Mouse (Mus musculus) hindbrain, embryonic 10.5 days (tissue): ENCODE data around the gene Gm9507. TPM values are rescaled to one million over a fixed set of nuclear protein-coding genes. Genes with fewer than 3 reads are reported as not detected.

Source experiments
- polyA plus RNA-seq: library from polyadenylated mRNA; unstranded; fragments of >200 nt; fragmentation: Nextera tagmentation; extraction: Ambion mirVana; gene quantifications from 2 replicates; pipeline ENCODE4 v1.2.1, GENCODE M21; 2016

Gene Gm9507
- polyA plus RNA-seq, 1 experiment from 2014 or later: not detected

Other genes starting within 250 kb of the Gm9507 start
- gene Pttg1ip, start 230.1 kb downstream of the Gm9507 start, polyA plus RNA-seq: 66.6 and 67.2 TPM in 2 replicates
- 336 and 389 TPM in 2 replicates for gene Sumo3, start 205.7 kb downstream of the Gm9507 start, polyA plus RNA-seq
- 4.4 TPM in 1 of 2 replicates, not detected in the other for gene Gm49325, start 205.6 kb downstream of the Gm9507 start, polyA plus RNA-seq
- gene Ube2g2, start 189.6 kb downstream of the Gm9507 start, polyA plus RNA-seq: 100 and 103 TPM in 2 replicates
- 0.93 and 1.0 TPM in 2 replicates for gene Tspear, start 125.3 kb downstream of the Gm9507 start, polyA plus RNA-seq
- gene Gm19402, start 121.1 kb downstream of the Gm9507 start, polyA plus RNA-seq: not detected in 2 replicates
- gene Gm9508, start 114.6 kb downstream of the Gm9507 start, polyA plus RNA-seq: not detected in 2 replicates
- gene Gm10272, start 105.2 kb downstream of the Gm9507 start, polyA plus RNA-seq: not detected in 2 replicates
- not detected in 2 replicates for gene Gm10024, start 100.4 kb downstream of the Gm9507 start, polyA plus RNA-seq
- not detected in 2 replicates for gene Gm10142, start 96.0 kb downstream of the Gm9507 start, polyA plus RNA-seq
- not detected in 2 replicates for gene Krtap12-1, start 91.2 kb downstream of the Gm9507 start, polyA plus RNA-seq
- gene Gm10100, start 85.4 kb downstream of the Gm9507 start, polyA plus RNA-seq: not detected in 2 replicates
- not detected in 2 replicates for gene Gm18596, start 69.2 kb downstream of the Gm9507 start, polyA plus RNA-seq
- not detected in 2 replicates for gene Gm9736, start 60.5 kb downstream of the Gm9507 start, polyA plus RNA-seq
- not detected in 2 replicates for gene Gm3233, start 52.2 kb downstream of the Gm9507 start, polyA plus RNA-seq
- gene Gm3238, start 40.5 kb downstream of the Gm9507 start, polyA plus RNA-seq: not detected in 2 replicates
- not detected in 2 replicates for gene Gm7138, start 34.9 kb downstream of the Gm9507 start, polyA plus RNA-seq
- gene Gm3250, start 29.3 kb downstream of the Gm9507 start, polyA plus RNA-seq: not detected in 2 replicates
- gene Gm7137, start 23.6 kb downstream of the Gm9507 start, polyA plus RNA-seq: not detected in 2 replicates
- gene Gm9639, start 16.8 kb downstream of the Gm9507 start, polyA plus RNA-seq: not detected in 2 replicates
- not detected in 2 replicates for gene Gm19668, start 12.7 kb downstream of the Gm9507 start, polyA plus RNA-seq
- not detected in 2 replicates for gene Gm2696, start 2.8 kb upstream of the Gm9507 start, polyA plus RNA-seq
- gene Krtap10-4, start 15.3 kb upstream of the Gm9507 start, polyA plus RNA-seq: not detected in 2 replicates
- gene Krtap10-10, start 24.1 kb upstream of the Gm9507 start, polyA plus RNA-seq: not detected in 2 replicates
- not detected in 2 replicates for gene Gm36176, start 35.0 kb upstream of the Gm9507 start, polyA plus RNA-seq
- gene Gm10318, start 41.0 kb upstream of the Gm9507 start, polyA plus RNA-seq: not detected in 2 replicates
- gene Gm3285, start 50.1 kb upstream of the Gm9507 start, polyA plus RNA-seq: not detected in 2 replicates
- gene Lrrc3, start 90.7 kb upstream of the Gm9507 start, polyA plus RNA-seq: 2.6 and 4.1 TPM in 2 replicates
- 0.88 and 1.2 TPM in 2 replicates for gene Trpm2, start 158.7 kb upstream of the Gm9507 start, polyA plus RNA-seq
- gene 1810043G02Rik, start 166.7 kb upstream of the Gm9507 start, polyA plus RNA-seq: 40.7 and 42.9 TPM in 2 replicates
- gene Pfkl, start 198.2 kb upstream of the Gm9507 start, polyA plus RNA-seq: 187 and 243 TPM in 2 replicates
- gene Dnmt3l, start 230.1 kb upstream of the Gm9507 start, polyA plus RNA-seq: not detected in 2 replicates
- gene Aire, start 231.8 kb upstream of the Gm9507 start, polyA plus RNA-seq: 0.36 TPM in 1 of 2 replicates, not detected in the other